Mouse (Mus musculus) layer of hippocampus, adult 8-10 months (tissue): ENCODE results near the gene Asic2. TPM values are rescaled to one million over a fixed set of nuclear protein-coding genes. Genes with fewer than 3 reads are reported as not detected.
A peak's percentile ranks its signal among the peaks of the same experiment; 100 is the strongest.

Experiments used
- DNase-seq, 2 experiments: peaks; one replicate each; pipeline ENCODE4 v3.0.0; 2022; ENCODE audit warnings: low spot score in 2 of 2
- total RNA-seq, 4 experiments: library from RNA; stranded (reverse); gene quantifications; 2 replicates each; pipeline ENCODE4 v1.2.4; 2022

The Asic2 gene
- total RNA-seq, 4 experiments from 2014 or later, result 53.7 to 58.2 (median 54.8) TPM

DNA sequence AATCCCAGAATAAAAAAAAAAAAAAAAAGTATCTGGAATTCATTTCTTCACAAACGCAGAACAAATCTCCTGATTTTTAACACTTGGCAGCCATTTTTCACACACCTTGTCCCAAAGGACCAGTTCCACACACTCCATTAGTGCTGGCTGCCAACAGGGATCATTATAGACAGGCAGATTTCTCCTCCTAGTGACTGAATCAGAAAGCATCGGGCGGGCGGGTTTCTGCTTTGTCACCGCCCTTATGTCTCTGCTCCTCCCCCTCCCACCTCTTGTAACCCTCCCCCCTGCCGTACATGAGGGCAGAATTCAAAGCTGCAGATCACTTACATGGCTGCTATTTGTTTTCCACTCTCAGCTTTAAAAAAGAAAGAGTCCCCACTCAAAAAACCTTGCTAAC, 436.4 kb downstream of the Asic2 start:
- DNase-seq, result no peak

DNA sequence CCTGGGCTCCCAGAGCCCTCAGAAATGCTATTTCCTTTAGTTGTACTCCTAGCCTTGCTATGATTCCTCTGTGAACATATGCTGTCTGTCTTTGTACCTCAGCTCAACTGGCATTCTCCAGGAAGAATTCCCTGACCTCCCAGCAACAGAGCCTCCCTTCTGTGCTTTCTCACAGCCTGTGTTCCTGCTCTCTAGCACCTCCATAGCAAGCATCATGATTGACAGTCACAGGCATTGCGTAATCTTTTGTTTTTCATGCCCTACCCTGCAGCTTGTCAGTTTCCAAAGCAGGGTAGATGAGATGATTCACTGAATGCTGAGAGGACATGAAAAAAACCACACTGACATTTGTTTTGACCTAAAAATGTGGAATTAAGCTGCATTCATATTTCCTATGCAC, 445.3 kb downstream of the Asic2 start:
- DNase-seq, result peak; percentile 22 to 30

DNA sequence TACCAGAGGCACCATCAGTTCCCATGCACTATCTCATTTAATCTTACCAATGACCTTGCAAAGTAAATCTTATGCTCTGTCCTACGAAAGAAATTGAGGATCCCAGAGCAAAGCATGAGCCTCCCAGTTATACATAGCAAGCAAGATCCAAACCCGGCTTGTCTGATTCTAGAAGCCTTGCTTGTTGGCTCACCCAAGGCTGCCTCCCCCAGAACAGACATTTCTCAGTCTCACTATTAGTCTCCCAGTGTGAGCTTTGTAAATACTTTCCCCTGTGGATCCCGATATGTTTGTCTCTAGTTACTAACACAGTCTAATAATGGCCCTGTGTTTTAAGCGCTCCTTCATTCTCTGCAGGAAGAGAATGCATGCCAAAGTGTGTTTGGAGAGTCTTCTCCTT, 446.4 kb downstream of the Asic2 start:
- DNase-seq, result peak in 1 of 2 experiments; percentile 18

DNA sequence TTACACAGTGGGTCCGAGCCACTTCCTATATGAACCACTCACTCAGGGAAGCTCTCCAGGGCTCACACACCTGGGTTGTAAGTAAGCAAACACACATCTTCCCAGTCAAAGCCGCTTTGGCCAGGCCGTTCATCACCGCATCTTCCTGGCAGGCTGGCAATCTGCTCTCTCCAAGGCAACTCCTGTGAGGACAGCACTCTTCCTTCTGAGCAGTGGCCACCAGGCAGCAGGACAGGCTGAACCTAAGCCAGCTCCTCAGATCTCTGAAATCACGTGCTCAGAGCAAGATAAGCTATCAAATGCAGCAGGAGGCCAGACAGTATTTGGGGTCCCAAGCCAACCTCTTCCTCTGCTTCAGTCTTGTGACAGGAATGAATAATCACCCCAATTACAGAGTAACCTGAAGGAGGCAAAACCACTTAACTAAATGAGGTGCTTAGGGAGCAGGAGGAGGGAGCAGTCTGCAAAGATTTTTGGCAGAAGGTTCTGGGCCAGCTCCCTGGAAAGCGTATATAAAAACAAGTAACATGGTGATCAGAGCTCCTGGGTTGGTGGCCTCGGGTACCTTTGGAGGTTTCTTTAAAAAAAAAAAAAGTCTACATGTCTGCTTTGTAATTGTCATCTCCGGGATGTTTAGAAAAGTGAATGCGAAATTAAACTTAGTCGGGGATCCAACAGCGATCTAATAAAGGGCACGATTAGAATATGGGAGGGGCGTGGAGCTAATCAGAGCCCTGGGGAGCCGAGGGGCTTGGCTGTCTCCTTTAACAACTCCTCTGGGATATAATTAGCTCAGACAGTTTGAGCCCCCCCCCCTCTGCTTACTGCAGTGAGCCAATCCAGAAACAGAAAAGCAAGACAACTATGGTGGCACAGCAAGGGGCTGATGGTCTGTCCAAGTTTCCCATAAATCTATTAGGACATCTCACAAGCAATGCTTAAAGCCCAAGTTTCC, 450.0 kb downstream of the Asic2 start:
- no peak for DNase-seq

DNA sequence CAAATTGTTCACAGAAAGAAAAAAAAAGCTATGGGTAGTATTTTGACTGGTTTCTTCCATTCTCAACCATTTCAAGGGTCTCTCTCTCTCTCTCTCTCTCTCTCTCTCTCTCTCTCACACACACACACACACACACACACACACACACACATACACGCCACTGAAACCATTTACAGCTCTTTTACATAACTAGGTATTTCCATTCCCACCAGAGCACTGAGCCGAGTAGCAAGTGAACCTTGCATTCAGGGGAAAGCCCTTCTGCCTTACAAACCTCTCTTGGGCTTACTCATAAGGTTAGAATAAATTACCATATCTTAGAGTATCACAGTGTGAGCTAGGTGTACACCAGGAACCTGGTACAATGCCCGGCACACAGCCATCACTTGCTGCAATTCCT, 452.5 kb downstream of the Asic2 start:
- no peak for DNase-seq

DNA sequence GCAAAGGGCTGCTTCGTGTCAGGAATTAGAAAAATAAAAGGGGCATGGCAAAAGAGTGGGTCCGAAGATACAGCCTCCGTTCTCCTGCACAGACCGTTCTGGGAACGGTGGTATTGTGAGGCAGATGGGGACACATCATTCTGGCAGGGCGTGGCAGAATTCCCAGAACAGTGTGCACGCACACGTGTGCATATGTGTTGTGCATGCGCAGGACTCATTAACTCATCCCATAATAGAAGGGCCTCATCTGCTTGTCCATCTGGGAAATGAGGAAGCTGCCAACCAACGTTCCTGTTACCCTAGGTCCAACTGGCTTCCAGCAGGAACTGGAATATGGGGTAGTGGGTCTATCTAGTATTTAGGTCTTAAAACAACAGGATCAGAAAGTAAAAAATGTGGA, 455.8 kb downstream of the Asic2 start:
- peak; percentile 70 to 84 for DNase-seq

DNA sequence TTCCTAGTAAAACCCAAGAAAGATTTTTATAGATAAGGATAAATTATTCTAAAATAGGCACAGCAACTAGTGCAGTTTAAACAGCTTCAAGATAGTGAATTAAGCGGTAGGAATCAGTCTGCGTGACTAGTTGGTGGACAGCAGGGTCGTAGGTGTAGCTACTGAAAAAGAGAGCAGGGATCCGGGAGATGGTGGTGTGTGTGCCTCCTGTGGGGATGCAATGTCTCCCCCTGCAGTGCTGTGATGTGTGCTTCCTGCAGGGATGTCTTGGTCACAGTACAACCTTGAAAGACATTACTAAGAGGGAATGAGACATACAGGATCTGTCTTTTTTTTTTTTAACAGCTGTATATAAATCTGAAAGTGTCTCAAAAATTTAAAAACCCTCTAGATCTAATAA, 456.9 kb downstream of the Asic2 start:
- no peak for DNase-seq

DNA sequence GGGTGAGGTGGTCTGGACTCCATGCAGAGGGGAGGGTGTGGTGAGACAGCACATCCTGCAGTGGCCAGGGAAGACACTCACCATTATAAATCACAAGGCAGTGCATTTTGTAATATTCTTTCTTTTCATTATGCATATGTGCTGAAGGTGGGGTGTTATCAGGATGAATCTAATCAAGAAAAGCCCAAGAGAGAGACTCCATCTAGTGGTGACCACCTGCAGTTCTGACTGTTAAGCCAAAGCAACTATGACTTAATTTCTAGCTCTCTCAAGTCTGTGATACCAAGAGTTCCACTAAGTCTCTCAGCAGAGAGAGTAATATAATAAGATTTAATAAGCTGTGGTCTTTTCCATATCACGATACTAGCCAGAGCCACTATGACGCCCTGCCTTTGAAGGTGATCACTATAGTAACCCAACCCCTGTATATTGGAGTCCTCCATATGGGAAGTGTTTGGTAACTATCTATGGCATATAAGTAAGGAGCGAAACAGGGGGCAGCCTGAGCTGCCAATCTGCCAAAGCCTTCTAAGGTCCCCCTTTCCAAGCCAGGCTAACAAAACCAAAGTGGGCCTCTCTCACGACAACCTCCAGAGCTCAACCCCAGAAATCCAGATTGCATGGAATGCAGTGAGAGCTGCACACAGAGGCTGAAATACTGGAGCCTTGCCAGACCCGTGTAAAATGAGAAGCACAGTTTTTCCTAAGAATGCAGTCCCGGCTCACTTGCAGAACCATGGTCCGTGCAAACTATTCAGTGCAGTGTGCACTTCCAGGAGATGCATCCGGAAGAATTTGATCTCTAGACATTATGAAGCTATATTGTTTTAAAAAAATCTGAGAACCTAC, 459.6 kb downstream of the Asic2 start:
- DNase-seq, result no peak

DNA sequence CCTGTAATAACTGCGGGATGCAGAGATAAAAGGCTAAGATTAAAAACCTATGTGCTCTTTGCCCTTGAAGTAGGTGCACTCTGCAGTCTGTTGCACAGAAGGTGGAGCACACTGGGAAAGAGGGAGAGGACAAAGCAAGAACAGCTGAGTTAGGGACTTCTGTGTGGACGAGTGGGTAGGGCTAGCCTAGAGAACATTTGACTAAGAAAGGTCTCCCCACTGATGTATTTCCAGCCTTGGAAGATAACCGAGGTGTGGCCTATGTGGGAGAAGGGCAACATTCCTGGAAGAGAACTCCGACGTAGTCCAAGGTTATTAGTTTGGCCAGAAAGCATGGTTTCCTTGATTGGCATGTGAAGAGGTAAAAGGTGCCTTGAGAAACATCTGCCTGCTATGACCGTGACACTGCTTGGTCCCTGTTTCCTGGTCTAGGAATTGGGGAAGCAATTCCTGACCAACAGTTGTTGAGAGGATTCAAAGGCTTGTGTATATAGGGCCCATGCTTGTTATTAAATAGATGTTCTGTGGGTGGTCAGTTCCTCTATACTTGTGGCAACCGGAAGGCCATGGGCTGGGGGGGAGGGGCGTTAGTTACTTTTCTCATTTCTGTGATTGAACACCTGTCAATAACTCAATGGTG, 463.3 kb downstream of the Asic2 start:
- DNase-seq, result no peak

DNA sequence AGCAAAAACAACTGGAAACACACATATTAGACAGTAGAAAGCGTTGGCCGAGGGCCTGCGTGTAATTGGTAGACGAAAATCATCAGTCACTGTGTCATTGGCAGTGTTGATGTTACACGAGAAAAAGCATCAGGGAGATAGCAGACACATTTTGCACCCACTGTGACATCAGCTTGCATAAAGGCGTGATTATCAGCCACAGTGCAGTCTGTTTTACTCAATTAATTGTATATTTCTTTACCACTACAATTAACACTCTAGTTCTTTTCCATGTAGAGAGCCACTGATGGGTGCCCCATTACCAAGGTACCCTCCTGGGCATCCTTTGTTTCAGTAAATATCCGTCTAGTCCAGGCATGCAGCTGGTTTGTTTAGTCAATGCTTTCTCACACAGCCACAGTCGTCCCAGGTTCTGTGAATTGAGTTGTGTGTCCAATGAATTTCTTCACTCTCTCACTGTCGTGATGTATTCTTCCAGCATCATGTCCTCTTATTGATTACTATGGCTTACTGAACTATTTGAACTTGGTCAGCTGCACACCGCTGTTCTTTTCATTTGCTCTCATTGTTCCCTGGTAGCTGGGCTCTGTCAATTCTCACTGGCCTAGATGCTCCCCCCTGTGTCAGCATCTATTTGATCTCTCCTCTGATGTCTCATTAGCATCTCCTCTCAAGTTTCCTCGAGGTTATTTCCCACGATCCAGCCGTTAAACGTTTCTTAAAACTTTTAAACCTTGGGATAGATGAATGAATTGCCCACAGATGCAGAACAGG, 466.6 kb downstream of the Asic2 start:
- no peak for DNase-seq

DNA sequence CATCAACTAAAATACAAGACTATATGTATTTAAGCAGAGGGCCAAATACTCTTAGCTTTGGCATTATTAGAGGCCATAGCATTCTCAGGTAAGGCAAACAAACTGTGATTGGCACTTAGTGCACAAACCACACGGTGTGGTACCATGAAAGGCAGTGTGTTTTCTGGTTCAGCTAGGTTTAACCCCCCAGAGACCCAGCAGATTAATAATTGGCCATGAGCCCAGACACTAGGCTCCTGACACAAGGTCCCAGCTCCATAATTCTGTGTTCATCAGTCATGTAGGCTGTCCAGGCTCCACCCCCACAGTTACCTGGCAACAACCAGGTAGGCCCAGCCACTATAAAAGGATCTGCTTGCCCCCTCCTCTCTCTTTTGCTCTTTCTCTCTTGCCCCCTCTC, 469.3 kb downstream of the Asic2 start:
- DNase-seq, result no peak

DNA sequence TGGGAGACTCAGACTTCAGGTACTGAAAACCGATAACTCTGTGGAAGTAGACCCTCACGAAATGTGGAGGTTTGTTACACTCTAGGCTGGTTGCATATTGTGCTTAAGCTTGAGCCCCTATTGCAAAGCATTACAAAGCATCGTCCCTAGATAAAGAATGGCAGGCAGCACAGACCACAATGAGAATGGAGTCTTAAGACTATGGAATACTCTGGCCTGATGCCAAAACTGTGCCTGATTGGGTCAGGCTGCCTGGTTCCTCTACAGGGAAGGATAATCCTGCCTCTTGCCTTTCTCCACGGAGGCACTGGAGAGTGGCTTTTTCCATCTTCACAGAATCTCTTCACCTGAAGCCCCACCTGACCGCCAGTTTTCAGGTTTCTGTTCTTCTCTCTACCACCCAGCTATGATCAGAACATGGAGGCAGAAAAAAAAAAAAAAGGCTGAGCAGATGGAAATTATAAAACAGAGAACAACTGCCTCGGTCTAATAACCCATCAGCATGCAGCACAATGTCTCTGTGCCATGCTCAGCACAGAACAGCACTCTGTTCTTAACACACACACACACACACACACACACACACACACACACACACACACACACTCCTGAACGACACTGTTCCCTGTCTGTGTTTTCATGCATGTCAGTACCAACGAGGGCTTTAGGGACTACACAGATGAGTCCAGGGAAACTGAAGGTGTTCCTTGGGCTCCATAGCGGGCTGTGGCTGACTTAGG, 470.4 kb downstream of the Asic2 start:
- no peak for DNase-seq

DNA sequence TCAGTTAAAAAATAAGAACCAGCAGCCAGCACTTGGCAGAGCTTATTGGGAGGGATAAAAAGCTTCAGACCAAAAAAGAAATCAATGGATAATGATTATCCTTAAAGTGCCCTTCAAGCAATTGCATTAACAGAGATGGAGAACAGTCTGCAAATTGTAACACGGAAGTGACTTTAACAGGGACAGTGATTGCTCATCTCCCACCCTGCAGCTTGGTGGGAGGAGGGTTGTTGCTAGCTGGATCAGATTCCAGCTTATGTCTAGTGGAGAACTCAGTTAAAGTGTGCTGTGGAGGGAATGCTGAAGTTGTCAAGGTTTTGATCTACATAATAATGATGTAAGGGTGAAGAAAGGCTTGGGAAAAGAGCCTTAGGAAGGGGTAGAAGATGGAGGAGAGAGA, 471.8 kb downstream of the Asic2 start:
- DNase-seq, result no peak

DNA sequence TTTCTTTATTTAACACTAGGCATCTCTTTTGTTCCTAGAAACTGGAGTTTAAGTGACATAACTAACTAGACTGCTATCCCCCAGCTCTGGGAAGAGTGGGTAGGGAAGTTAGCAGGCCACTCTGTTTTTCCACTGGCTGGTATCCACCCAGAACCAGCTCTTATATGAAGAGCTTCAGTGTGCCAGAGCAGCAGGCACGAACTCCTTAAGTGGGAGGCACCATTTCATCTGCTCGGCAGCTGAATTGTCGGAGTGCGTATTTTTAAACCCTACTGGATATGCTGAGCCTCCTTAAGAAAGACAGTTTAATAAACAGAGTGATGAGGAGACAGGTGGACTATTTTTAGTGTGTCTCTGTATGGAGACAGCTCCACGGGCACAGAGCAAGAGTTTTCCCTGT, 475.9 kb downstream of the Asic2 start:
- DNase-seq, result peak; percentile 26 to 44

DNA sequence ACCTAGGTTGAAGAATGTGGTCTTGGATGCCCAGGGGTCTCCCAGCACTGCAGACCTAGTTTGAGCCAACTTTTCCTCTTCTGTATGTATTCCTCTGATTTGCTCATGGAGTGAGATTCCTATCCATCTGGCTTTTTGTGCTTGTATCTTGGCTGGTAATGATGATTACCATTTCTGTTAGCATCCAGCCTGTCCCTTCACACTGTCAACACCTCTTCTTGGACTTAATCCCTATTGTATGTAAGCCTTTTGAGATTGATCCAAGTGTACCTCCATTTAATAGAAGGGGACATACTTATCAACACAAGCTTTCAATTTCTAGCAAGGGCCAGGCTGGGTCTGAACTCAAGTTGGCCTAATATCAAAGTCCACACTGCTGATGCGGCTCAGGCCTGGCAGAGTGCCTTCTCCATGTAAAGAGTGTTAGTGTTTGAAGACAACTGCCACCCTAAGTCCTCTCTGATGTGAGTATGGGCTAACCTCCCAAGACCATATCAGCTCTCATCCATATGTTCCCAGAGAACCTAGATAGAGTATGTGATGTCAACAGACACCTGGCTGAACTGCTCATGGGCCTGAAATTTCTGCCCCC, 479.0 kb downstream of the Asic2 start:
- no peak for DNase-seq

DNA sequence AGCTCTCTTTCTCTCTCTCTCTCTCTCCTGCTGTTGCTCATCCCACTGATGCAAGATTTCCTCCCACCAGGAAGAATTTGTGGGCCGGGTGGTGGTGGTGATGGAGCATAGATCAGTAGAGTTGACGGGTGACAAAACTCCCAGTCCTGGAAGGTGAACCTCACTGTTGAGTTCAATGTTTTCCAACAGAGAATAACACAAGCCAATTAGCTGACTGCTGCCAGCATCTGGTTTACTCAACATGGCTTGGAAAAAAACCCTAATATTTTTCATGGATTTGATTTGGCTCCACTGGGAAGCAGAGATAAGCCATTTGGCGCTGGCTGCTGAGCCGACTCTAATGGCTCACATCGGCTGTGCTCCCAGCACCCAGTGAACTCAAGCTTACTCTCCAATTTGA, 479.6 kb downstream of the Asic2 start:
- DNase-seq, result no peak

DNA sequence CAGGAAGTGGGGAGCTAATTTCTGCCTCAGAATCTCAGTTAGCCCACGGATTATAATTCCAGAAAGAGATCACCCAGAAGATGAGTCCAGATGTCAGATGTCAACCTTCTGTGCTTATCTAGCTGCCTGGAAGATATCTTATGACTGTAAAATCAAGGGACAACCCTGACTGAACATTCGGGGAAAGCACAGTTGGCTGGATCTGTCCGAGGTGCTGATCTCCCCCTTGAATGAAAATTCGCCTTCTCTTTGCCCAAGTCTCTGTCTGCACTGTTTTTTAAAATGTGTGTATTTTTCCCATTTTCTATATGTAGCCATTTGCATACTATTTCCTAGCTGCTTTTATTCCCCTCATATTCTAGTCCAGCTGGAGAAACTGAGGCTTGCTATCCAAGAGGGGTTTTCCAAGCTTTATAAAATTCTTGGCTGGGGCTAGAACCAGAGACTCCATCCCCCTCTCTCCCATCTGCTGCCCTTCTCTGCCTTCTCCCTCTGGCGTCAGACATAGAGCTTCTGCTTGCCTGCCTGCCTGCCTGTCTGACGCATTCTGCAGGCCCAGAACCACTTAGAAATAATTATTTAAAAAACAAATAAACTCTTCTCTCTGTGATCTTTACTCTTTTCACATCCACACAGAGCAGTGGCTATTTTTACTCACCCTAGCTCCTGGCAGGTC, 481.9 kb downstream of the Asic2 start:
- peak; percentile 64 for DNase-seq

DNA sequence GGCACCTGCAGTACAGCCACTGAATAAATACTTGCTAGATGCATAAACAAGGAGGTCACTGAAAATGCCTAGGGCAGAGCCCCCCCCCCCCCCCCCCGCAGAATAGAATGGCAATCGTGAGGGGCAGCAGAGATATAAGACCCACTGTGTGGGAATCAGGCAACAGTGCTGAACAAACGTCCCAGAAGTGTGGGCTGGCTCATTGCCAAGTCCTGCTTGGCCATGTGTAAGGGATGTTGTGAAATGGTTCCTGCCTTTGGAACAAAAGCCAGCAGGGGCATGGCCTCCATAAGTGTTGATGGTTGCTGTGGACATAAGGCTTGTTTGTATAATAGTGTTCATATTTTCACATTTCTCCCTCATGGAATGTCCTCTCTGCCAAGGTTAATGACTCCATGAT, 487.1 kb downstream of the Asic2 start:
- no peak for DNase-seq

DNA sequence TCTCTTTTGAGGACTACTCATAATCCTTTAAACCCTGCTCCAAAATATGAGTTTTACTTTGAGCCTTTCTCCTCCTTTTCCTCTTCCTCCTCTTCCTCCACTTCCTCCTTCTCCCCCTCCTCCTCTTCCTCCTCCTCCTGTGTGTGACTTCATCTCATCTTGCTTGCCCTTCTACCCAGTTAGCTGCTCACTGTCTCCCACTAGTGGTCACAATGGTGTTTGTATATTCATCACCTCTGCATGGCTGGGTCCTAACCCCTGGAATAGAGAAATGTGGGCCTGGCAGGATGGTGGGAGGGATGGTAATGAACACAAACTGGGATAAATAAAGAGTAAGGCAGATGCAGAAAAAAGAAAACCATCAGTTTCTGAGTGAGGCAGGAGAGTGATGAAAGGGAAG, 492.0 kb downstream of the Asic2 start:
- no peak for DNase-seq
